Mouse (Mus musculus): Measurements from ENCODE around the gene Timm44.

GRCm38 (mm10) chr8:4305838-4306237 is 30.1 kb upstream of the Timm44 start:
- TF ChIP-seq CTCF (IDR thresholded peaks at IDR 0.05 in 2 of 3, conservative IDR thresholded peaks at IDR 0.05 in 1 of 3; ENCODE audit: control insufficient read depth in 1 of 3, insufficient read depth in 1 of 3, low read depth in 2 of 3, low read length in 3 of 3, poor library complexity in 1 of 3, severe bottlenecking in 1 of 3) (no peak), CHD1 (IDR thresholded peaks at IDR 0.05; ENCODE audit: low read depth, low read length) (no peak), JUND (IDR thresholded peaks at IDR 0.05; ENCODE audit: low read depth, low read length) (no peak), ZNF384 (IDR thresholded peaks at IDR 0.05; ENCODE audit: low read depth, low read length) (no peak), EP300 (IDR thresholded peaks at IDR 0.05; ENCODE audit: low read depth in 1 of 2, low read length in 2 of 2) (peak; percentile 73 to 79), CHD2 (IDR thresholded peaks at IDR 0.05; ENCODE audit: low read length) (no peak), E2F4 (IDR thresholded peaks at IDR 0.05; ENCODE audit: borderline replicate concordance, low read depth, low read length) (no peak)
